Mouse (Mus musculus) ES-Bruce4 (cell line): ENCODE measurements around the gene Mdm2.

Experiments used
- CTCF ChIP-seq: IDR thresholded peaks from one replicate; pipeline ENCODE4 v1.8.1; 2011; ENCODE audit warnings: low read depth, low read length
- EP300 ChIP-seq: IDR thresholded peaks from 2 replicates; pipeline ENCODE4 v1.6.1; 2011; ENCODE audit warnings: low read depth, low read length; ENCODE audit not compliant: insufficient read depth
- POLR2A ChIP-seq: IDR thresholded peaks from one replicate; pipeline ENCODE4 v1.8.1; 2011; ENCODE audit warnings: low read length; ENCODE audit not compliant: insufficient read depth

GRCm38 (mm10) chr10:117671266-117671665 is 39.3 kb downstream of the Mdm2 start:
- TF ChIP-seq EP300 = no peak
- TF ChIP-seq CTCF = no peak
- TF ChIP-seq POLR2A = no peak
